Mouse (Mus musculus) forebrain, embryonic 15.5 days (tissue): ENCODE data around the gene Fndc7. TPM values are rescaled to one million over a fixed set of nuclear protein-coding genes. Genes with fewer than 3 reads are reported as not detected.

Experiments
- ATAC-seq: fragments of 200-750 bp; cut with Nextera tagmentation; replicated peaks from 2 replicates; pipeline ENCODE4 v1.8.0; 2017; ENCODE audit warnings: mild to moderate bottlenecking, moderate TSS enrichment, moderate library complexity
- H3K27ac ChIP-seq: fragments of 300-500 bp; sonication (generic); replicated peaks from 2 replicates; pipeline ENCODE4 v1.5.1; 2015; ENCODE audit warnings: mild to moderate bottlenecking, inconsistent platforms
- H3K27me3 ChIP-seq: fragments of 300-500 bp; sonication (generic); 2 replicates; pipeline ENCODE4 v1.6.1; 2015; ENCODE audit warnings: inconsistent platforms
- H3K36me3 ChIP-seq: fragments of 300-500 bp; sonication (generic); 2 replicates; pipeline ENCODE4 v1.6.1; 2015; ENCODE audit warnings: mild to moderate bottlenecking, inconsistent platforms
- H3K4me1 ChIP-seq: fragments of 300-500 bp; sonication (generic); 2 replicates; pipeline ENCODE4 v1.6.1; 2015; ENCODE audit warnings: inconsistent platforms
- H3K4me2 ChIP-seq: fragments of 300-500 bp; sonication (generic); replicated peaks from 2 replicates; pipeline ENCODE4 v1.6.1; 2015; ENCODE audit warnings: mild to moderate bottlenecking, inconsistent platforms
- H3K4me3 ChIP-seq: fragments of 300-500 bp; sonication (generic); 2 replicates; pipeline ENCODE4 v1.5.1; 2015; ENCODE audit warnings: mild to moderate bottlenecking, inconsistent platforms
- H3K9ac ChIP-seq: fragments of 300-500 bp; sonication (generic); replicated peaks from 2 replicates; pipeline ENCODE4 v1.6.1; 2015; ENCODE audit warnings: mild to moderate bottlenecking, inconsistent platforms
- H3K9me3 ChIP-seq: fragments of 300-500 bp; sonication (generic); 2 replicates; pipeline ENCODE4 v1.6.1; 2016; ENCODE audit warnings: inconsistent platforms
- WGBS: fragments of 180-500 bp; shearing (Covaris S2); methylation state at CpG from one replicate; pipeline ENCODE4 v1.1.7; 2015; ENCODE audit warnings: mixed read lengths; 5-methylcytosine and 5-hydroxymethylcytosine counted together
- polyA plus RNA-seq: library from polyadenylated mRNA; unstranded; fragments of >200 nt; fragmentation: Nextera tagmentation; extraction: Ambion mirVana; gene quantifications from 2 replicates; pipeline ENCODE4 v1.2.1, GENCODE M21; 2015

Gene Fndc7
- polyA plus RNA-seq, 1 experiment from 2014 or later = not detected

GRCm38 (mm10) chr3:108911548-108912413, 22.0 kb upstream of the Fndc7 start, which contains the start of gene Prpf38b:
Prpf38b (minus strand) TSS chr3:108911727.
- H3K4me3 ChIP-seq = peak within 1 kb of the TSS; percentile 82
- peaks cover 5% of the 10 kb centered on the region for H3K36me3 ChIP-seq
- peak within 1 kb of the TSS; percentile 97 for H3K27ac ChIP-seq
- peaks cover 28% of the 10 kb centered on the region for H3K4me1 ChIP-seq
- peak; percentile 100 for ATAC-seq
- WGBS = under 1% methylated on average over 53 of the region's 53 CpGs
- H3K27me3 ChIP-seq = no peaks in the 10 kb centered on the region
- H3K4me2 ChIP-seq = peak within 1 kb of the TSS; percentile 98
- peak within 1 kb of the TSS; percentile 84 for H3K9ac ChIP-seq
- H3K9me3 ChIP-seq = no peaks in the 10 kb centered on the region

DNA sequence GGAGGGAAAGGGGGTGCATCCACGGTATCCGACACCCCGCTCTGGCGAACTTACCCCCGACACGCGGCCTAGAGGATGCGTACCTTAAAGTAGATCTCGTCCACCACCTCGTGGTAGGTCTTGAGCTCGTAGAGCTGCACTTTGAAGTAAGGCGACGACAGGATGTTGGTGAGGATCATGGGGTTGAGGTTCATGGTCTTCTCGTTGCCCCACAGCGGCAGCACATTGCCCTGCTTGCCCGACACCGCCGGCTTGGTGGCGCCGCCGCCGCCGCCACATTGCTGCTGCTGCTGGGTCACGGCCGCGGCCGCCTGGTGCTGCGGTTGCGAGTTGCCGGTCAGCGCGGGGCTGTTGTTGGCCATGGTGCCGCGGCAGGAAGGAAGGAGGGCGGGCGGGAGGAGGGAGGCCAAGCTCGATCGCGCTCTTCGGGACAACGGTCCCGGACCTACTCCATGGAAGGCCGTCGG, 21.3 kb upstream of the Fndc7 start:
- Histone ChIP-seq H3K4me1 (peaks cover 28% of the 10 kb centered on the region), H3K9me3 (no peaks in the 10 kb centered on the region), H3K4me2 (peak overlapping the region; percentile 98), H3K36me3 (peaks cover 8% of the 10 kb centered on the region), H3K9ac (peak overlapping the region; percentile 84), H3K27me3 (no peaks in the 10 kb centered on the region), H3K27ac (peak overlapping the region; percentile 97), H3K4me3 (peak overlapping the region; percentile 82)
- peak; percentile 88 for ATAC-seq
- 1% methylated on average over 43 of the region's 44 CpGs for WGBS

- ATAC-seq = no peak
- H3K9me3 ChIP-seq = no peaks in the 10 kb centered on the region
- H3K36me3 ChIP-seq = peaks cover 13% of the 10 kb centered on the region
- peaks cover 28% of the 10 kb centered on the region for H3K4me1 ChIP-seq
- no peaks in the 10 kb centered on the region for H3K27me3 ChIP-seq
- H3K4me3 ChIP-seq = peak overlapping the region; percentile 82
- H3K4me2 ChIP-seq = peak overlapping the region; percentile 98
- peak overlapping the region; percentile 84 for H3K9ac ChIP-seq
- under 1% methylated on average over 31 of the region's 32 CpGs for WGBS
- H3K27ac ChIP-seq = peak overlapping the region; percentile 97
These were observed 20.7 kb upstream of the Fndc7 start for GRCm38 (mm10) chr3:108910303-108911080.

DNA sequence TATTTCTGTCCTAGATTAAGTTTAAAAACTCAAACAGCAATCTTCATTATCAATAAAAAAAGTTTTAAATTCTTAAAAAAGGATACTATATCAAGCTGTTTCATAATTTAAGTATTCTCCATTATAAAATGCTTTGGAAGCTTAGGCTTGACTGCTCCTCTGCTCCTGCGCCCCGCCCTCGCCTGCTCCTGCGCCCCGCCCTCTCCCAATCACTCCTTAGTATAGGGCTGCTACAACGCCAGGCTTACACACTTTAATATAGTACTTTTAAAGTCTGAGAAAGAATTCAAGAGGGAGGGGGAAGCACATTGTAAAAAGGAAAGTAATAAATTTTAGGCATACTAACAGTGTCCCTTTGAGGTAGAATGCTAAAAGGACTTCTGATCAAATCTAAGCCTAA, 13.1 kb upstream of the Fndc7 start:
- no peak overlapping the region for H3K4me3 ChIP-seq
- no peak for ATAC-seq
- H3K36me3 ChIP-seq = peaks cover 47% of the 10 kb centered on the region
- H3K27ac ChIP-seq = no peak overlapping the region
- H3K27me3 ChIP-seq = no peaks in the 10 kb centered on the region
- no peaks in the 10 kb centered on the region for H3K4me1 ChIP-seq
- H3K9ac ChIP-seq = no peak overlapping the region
- H3K4me2 ChIP-seq = no peak overlapping the region
- no peaks in the 10 kb centered on the region for H3K9me3 ChIP-seq
- 95% methylated on average over 6 of the region's 6 CpGs for WGBS

DNA sequence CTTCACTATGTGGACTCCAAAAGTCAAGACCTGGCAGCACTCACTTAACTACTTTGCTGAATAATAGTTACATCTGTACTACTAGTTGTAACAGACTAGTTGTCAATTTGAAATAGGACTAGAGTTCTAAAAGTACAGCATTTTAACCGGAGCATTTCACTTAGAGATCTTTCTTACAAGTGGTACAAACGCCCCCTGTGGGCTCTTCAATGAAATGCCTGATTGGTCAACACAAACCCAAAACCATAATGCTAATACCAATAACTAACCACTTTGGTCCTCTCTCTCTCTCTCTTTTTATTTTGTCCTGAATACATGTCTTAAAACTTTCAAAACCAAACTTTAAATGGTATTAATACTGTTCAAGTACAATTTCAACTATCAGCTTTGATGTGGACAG, 12.2 kb upstream of the Fndc7 start:
- no peak overlapping the region for H3K9ac ChIP-seq
- H3K4me3 ChIP-seq = no peak overlapping the region
- H3K36me3 ChIP-seq = peaks cover 42% of the 10 kb centered on the region
- H3K27me3 ChIP-seq = no peaks in the 10 kb centered on the region
- 55% methylated on average over 2 of the region's 2 CpGs for WGBS
- ATAC-seq = no peak
- H3K9me3 ChIP-seq = no peaks in the 10 kb centered on the region
- no peak overlapping the region for H3K4me2 ChIP-seq
- no peak overlapping the region for H3K27ac ChIP-seq
- no peaks in the 10 kb centered on the region for H3K4me1 ChIP-seq

DNA sequence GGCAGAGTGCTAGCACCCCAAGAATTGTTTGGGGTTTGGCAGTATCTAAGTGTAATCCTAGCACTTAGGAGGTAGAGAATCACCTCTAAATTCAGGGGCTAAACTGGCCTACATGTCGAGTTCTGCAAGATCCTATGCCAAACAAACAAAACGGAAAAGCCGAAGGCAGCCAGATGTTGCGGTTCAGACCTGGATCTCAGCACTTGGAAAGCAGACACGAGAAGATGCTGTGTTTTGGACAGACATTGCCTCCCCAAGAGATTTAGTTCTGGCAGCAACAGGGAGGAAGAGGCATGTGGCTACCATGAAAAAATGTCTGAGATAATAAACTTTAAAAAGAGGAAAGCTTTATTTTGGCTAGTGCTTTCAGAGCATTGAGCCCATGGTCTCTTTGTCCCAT, 10.9 kb upstream of the Fndc7 start:
- 83% methylated on average over 5 of the region's 5 CpGs for WGBS
- Histone ChIP-seq H3K4me1 (no peaks in the 10 kb centered on the region), H3K36me3 (peaks cover 37% of the 10 kb centered on the region), H3K9me3 (no peaks in the 10 kb centered on the region), H3K4me2 (no peak overlapping the region), H3K9ac (no peak overlapping the region), H3K27ac (no peak overlapping the region), H3K27me3 (no peaks in the 10 kb centered on the region), H3K4me3 (no peak overlapping the region)
- no peak for ATAC-seq

GRCm38 (mm10) chr3:108900147-108900546, 10.3 kb upstream of the Fndc7 start:
- H3K9ac ChIP-seq = no peak overlapping the region
- H3K4me1 ChIP-seq = no peaks in the 10 kb centered on the region
- 87% methylated on average over 3 of the region's 3 CpGs for WGBS
- no peaks in the 10 kb centered on the region for H3K9me3 ChIP-seq
- H3K27ac ChIP-seq = no peak overlapping the region
- no peak for ATAC-seq
- no peak overlapping the region for H3K4me3 ChIP-seq
- no peaks in the 10 kb centered on the region for H3K27me3 ChIP-seq
- no peak overlapping the region for H3K4me2 ChIP-seq
- H3K36me3 ChIP-seq = peaks cover 33% of the 10 kb centered on the region

DNA sequence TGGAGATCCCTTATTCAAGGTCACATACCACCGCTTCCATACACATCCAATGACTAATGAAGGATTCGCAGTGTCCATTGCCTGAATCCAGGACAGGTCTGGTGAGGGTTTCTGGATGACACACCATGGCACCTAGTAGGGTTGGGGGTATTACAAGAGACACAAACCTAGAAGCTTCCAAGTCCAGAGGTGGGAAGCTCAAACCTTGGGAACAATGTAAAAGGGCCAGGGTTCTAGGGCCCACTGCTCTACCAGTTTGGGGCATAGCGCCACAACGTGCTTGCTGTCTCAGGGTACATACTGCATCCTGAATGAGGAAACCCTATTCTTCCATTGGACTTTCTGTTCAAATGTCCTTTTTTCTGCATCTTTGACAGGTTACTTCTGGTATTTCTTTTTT, 8.8 kb upstream of the Fndc7 start:
- 94% methylated on average over 4 of the region's 4 CpGs for WGBS
- no peak for ATAC-seq

GRCm38 (mm10) chr3:108892914-108893313, 3.1 kb upstream of the Fndc7 start:
- H3K36me3 ChIP-seq = no peaks in the 10 kb centered on the region
- no peaks in the 10 kb centered on the region for H3K9me3 ChIP-seq
- no peak overlapping the region for H3K4me2 ChIP-seq
- no peak for ATAC-seq
- no peaks in the 10 kb centered on the region for H3K4me1 ChIP-seq
- WGBS = 74% methylated on average over 4 of the region's 4 CpGs
- H3K4me3 ChIP-seq = no peak overlapping the region
- H3K27ac ChIP-seq = no peak overlapping the region
- H3K9ac ChIP-seq = no peak overlapping the region
- no peaks in the 10 kb centered on the region for H3K27me3 ChIP-seq

More for the DNA sequence above, 8.8 kb upstream of the Fndc7 start:
- no peak overlapping the region for H3K4me3 ChIP-seq
- H3K27me3 ChIP-seq = no peaks in the 10 kb centered on the region
- peaks cover 18% of the 10 kb centered on the region for H3K36me3 ChIP-seq
- H3K4me2 ChIP-seq = no peak overlapping the region
- no peak overlapping the region for H3K27ac ChIP-seq
- H3K4me1 ChIP-seq = no peaks in the 10 kb centered on the region
- H3K9ac ChIP-seq = no peak overlapping the region
- H3K9me3 ChIP-seq = no peaks in the 10 kb centered on the region

DNA sequence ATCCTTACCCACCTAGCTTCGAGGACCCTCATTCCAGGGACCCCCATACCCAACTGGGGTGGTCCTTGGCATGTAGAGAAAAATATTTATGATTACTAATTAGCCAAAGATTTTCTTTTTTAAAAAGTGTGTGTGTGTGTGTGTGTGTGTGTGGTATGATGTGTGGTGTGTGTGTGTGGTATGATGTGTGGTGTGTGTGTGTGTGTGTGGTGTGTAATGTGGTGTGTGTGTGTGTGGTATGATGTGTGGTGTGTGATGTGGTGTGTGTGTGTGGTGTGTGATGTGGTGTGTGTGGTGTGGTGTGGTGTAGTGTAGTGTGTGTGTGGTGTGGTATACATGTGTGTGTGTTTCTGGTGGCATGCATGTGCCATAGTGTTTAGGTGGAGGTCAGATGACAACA, 2.3 kb upstream of the Fndc7 start:
- Histone ChIP-seq H3K4me3 (no peak overlapping the region), H3K9ac (no peak overlapping the region), H3K36me3 (no peaks in the 10 kb centered on the region), H3K9me3 (no peaks in the 10 kb centered on the region), H3K27ac (no peak overlapping the region), H3K4me1 (no peaks in the 10 kb centered on the region), H3K4me2 (no peak overlapping the region), H3K27me3 (no peaks in the 10 kb centered on the region)
- 73% methylated on average over 1 of the region's 1 CpGs for WGBS
- ATAC-seq = no peak

DNA sequence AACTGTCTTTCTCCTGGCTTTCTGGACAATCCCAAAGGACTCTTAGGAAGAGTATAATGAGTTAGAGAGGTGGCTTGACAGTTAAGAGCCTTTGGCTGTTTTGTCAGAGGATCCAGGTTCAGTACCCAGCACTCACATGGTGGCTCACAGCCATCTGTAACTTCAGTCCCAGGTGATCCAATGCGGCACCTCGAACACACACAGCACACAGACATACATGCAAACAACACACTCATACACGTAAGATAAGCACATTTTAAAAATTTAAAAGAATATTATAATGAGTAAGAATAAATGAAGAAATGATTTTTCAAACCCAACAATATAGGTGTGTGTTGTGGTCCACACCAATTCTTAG, 2.2 kb downstream of the Fndc7 start:
- Histone ChIP-seq H3K4me1 (0 out of 2 replicates have a peak, but pooled peaks cover 3% of the 10 kb centered on the region), H3K4me2 (no peak overlapping the region), H3K9ac (no peak overlapping the region), H3K27ac (no peak overlapping the region), H3K36me3 (no peaks in the 10 kb centered on the region), H3K4me3 (no peak overlapping the region), H3K27me3 (no peaks in the 10 kb centered on the region), H3K9me3 (no peaks in the 10 kb centered on the region)
- 97% methylated on average over 3 of the region's 3 CpGs for WGBS
- ATAC-seq = no peak

DNA sequence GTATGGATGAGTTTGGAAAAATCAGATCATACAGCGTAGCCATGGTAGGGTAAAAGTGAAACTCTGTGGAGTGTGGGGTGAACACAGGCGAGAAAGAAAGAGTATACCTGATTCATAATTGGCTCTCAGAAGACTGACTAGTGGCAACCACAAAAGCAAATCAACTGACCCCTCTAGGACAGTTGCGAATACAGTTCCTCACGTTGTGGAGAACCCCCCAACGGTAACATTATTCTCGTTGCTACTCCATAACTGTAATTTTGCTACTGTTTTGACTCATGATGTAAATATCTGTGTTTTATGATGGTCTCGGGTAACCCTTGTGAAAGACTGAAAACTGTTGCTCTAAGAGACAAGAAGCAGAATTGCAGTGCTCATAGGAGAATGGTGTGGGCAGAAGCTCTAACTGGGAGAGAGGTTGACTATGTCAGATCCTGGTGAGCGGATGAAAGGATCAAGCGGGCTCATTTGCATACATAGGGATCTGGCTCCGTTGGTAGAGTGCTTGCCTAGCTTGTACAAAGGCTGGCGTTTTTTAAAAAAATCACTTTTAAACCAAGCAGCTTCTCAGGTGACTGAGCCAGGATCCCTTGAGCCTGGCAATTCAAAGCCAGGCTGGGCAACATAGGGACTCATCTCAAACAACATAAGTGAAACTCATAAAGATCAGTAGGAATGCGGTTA, 2.7 kb downstream of the Fndc7 start:
- no peak for ATAC-seq
- H3K9ac ChIP-seq = no peak overlapping the region
- H3K36me3 ChIP-seq = no peaks in the 10 kb centered on the region
- WGBS = 69% methylated on average over 12 of the region's 12 CpGs
- H3K27ac ChIP-seq = no peak overlapping the region
- H3K9me3 ChIP-seq = no peaks in the 10 kb centered on the region
- H3K4me2 ChIP-seq = no peak overlapping the region
- 0 out of 2 replicates have a peak, but pooled peaks cover 3% of the 10 kb centered on the region for H3K4me1 ChIP-seq
- no peaks in the 10 kb centered on the region for H3K27me3 ChIP-seq
- no peak overlapping the region for H3K4me3 ChIP-seq
